Mouse (Mus musculus): ENCODE data around the gene Gid8. TPM values are rescaled to one million over a fixed set of nuclear protein-coding genes. Genes with fewer than 3 reads are reported as not detected.

Gene Gid8
- polyA plus RNA-seq, 1 experiment from 2014 or later, result 57.0 TPM

DNA sequence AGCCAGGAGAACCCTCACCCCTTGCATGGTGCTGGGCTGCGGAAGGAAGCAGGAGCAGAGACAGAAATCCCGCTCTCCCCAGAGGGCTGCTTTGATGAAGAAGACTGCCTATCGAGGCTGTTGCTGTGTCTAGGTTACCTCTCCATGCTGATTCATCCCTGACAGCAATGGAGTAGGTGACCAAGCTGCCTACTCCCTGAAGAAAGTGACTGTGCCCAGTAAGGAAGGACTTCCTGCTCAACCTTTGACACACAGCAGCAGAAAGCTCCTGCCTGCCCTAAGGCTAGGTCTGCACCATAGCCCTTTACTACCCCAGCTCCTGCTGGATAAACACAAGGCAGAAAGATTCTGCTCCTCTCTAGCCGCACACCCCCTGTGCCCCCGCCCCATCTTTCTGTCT is 39.0 kb downstream of the Gid8 start:
- H3K27ac ChIP-seq, result no peak overlapping the region
- 67% methylated on average over 5 of the region's 5 CpGs for WGBS (ENCODE audit: missing documents)
- no peaks in the 10 kb centered on the region for H3K79me2 ChIP-seq (ENCODE audit: inconsistent target)
- H3K36me3 ChIP-seq (ENCODE audit: inconsistent target), result no peaks in the 10 kb centered on the region
- H3K4me3 ChIP-seq (ENCODE audit: inconsistent target), result no peak overlapping the region

DNA sequence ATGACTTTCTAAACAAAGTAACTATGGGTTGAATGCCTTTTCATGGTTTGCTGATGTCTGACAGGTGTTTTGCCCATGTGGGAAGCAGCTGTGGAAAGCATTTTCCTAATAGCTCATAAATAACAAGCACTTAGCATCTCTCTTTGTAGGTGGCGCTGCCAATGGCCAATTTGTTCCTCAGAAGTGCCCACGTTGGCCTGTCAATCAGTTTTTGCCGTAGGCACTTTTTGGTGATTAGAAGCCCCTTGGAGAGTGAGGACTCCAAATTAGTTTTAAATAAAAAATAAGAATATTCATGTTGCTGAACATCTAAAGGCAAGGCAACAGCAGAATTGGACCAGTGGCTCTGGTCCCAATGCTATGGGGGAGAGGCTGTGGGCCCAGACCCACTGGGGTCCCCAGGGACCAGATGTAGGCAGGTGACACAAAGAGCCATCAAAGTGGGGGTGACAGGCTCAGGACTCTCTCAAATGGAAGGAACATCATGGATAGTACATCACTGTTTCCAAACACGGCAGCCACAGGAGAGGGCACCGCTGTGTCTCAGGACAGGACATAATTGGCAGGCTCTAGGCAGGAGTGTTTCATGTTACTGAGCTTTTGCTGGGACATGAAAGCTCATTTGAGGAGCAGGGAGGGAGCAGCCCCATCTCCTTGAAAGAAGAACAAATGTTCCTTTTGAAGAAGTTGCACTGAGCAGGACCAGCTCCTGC is 45.2 kb downstream of the Gid8 start:
- WGBS (ENCODE audit: missing documents), result 87% methylated on average over 5 of the region's 5 CpGs

GRCm38 (mm10) chr2:180755896-180756295 is 46.0 kb downstream of the Gid8 start:
- WGBS (ENCODE audit: missing documents), result 5% methylated on average over 8 of the region's 8 CpGs
- no peaks in the 10 kb centered on the region for H3K79me2 ChIP-seq (ENCODE audit: inconsistent target)

More for the DNA sequence above, 45.2 kb downstream of the Gid8 start:
- Histone ChIP-seq H3K27ac (no peak overlapping the region), H3K36me3 (ENCODE audit: inconsistent target) (no peaks in the 10 kb centered on the region), H3K79me2 (ENCODE audit: inconsistent target) (no peaks in the 10 kb centered on the region), H3K4me3 (ENCODE audit: inconsistent target) (no peak overlapping the region)

GRCm38 (mm10) chr2:180756786-180757185 is 46.9 kb downstream of the Gid8 start:
- no peaks in the 10 kb centered on the region for H3K36me3 ChIP-seq (ENCODE audit: inconsistent target)
- no peak overlapping the region for H3K27ac ChIP-seq
- 49% methylated on average over 2 of the region's 2 CpGs for WGBS (ENCODE audit: missing documents)
- H3K4me3 ChIP-seq (ENCODE audit: inconsistent target), result no peak overlapping the region
- H3K79me2 ChIP-seq (ENCODE audit: inconsistent target), result no peaks in the 10 kb centered on the region

More at GRCm38 (mm10) chr2:180755896-180756295, 46.0 kb downstream of the Gid8 start:
- no peak overlapping the region for H3K4me3 ChIP-seq (ENCODE audit: inconsistent target)
- no peaks in the 10 kb centered on the region for H3K36me3 ChIP-seq (ENCODE audit: inconsistent target)
- H3K27ac ChIP-seq, result no peak overlapping the region

- WGBS (ENCODE audit: missing documents), result 65% methylated on average over 15 of the region's 15 CpGs
- Histone ChIP-seq H3K79me2 (ENCODE audit: inconsistent target) (no peaks in the 10 kb centered on the region), H3K4me3 (ENCODE audit: inconsistent target) (no peak overlapping the region), H3K36me3 (ENCODE audit: inconsistent target) (no peaks in the 10 kb centered on the region), H3K27ac (no peak overlapping the region)
Observed at GRCm38 (mm10) chr2:180758513-180759263, 48.8 kb downstream of the Gid8 start.

GRCm38 (mm10) chr2:180764986-180765385 is 55.1 kb downstream of the Gid8 start:
- Histone ChIP-seq H3K79me2 (ENCODE audit: inconsistent target) (no peaks in the 10 kb centered on the region), H3K4me3 (ENCODE audit: inconsistent target) (no peak overlapping the region), H3K27ac (no peak overlapping the region), H3K36me3 (ENCODE audit: inconsistent target) (no peaks in the 10 kb centered on the region)
- WGBS (ENCODE audit: missing documents), result 88% methylated on average over 9 of the region's 11 CpGs

DNA sequence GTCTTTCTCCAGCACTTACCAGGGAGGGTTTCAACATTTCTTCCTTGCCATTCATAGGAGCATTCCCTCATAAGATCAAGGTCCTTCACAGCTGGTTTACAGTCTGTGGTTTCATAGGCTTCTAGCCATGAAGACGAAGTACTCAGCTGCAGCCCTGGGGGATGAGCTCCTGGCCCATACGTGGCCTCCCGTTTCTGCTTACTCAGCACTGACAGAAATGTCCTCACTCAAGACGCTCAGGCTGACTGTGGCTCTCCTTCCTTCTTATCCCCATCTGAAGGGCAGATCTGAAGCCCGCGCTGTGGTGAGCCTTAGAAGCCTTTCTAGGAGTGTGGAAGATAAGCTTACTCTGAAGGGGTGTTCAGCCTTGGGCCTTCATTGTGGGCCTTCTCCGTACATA is 55.8 kb downstream of the Gid8 start:
- H3K36me3 ChIP-seq (ENCODE audit: inconsistent target), result no peaks in the 10 kb centered on the region
- no peak overlapping the region for H3K27ac ChIP-seq
- no peaks in the 10 kb centered on the region for H3K79me2 ChIP-seq (ENCODE audit: inconsistent target)
- no peak overlapping the region for H3K4me3 ChIP-seq (ENCODE audit: inconsistent target)
- WGBS (ENCODE audit: missing documents), result 75% methylated on average over 7 of the region's 7 CpGs

Other genes with a start within 250 kb of the Gid8 start
- gene Ntsr1, start 210.1 kb upstream of the Gid8 start, polyA plus RNA-seq (2018), result not detected in 3 replicates
- gene Mrgbp, start 128.8 kb upstream of the Gid8 start, polyA plus RNA-seq (2018), result 10.5 to 13.5 TPM (median 12.5 TPM) in 3 replicates
- 50.5 to 112 TPM (median 71.7 TPM) in 3 replicates for gene Ogfr, start 120.9 kb upstream of the Gid8 start, polyA plus RNA-seq (2018)
- 0.16 to 0.52 TPM (median 0.27 TPM) in 3 replicates for gene Col9a3, start 112.3 kb upstream of the Gid8 start, polyA plus RNA-seq (2018)
- gene Tcfl5, start 67.4 kb upstream of the Gid8 start, polyA plus RNA-seq (2018), result not detected in 3 replicates
- 17.6 to 19.3 TPM (median 18.6 TPM) in 3 replicates for gene Dido1, start 118 bp upstream of the Gid8 start, polyA plus RNA-seq (2018)
- 3.8 to 5.6 TPM (median 5.4 TPM) in 3 replicates for gene Slc17a9, start 15.1 kb downstream of the Gid8 start, polyA plus RNA-seq (2018)
- gene Bhlhe23, start 66.8 kb downstream of the Gid8 start, polyA plus RNA-seq (2018), result not detected in 3 replicates
- 27.2 to 34.6 TPM (median 28.8 TPM) in 3 replicates for gene Ythdf1, start 210.8 kb downstream of the Gid8 start, polyA plus RNA-seq (2018)
- gene Birc7, start 218.9 kb downstream of the Gid8 start, polyA plus RNA-seq (2018), result not detected in 3 replicates
- not detected in 3 replicates for gene Nkain4, start 244.6 kb downstream of the Gid8 start, polyA plus RNA-seq (2018)